In the genomic region with DNA sequence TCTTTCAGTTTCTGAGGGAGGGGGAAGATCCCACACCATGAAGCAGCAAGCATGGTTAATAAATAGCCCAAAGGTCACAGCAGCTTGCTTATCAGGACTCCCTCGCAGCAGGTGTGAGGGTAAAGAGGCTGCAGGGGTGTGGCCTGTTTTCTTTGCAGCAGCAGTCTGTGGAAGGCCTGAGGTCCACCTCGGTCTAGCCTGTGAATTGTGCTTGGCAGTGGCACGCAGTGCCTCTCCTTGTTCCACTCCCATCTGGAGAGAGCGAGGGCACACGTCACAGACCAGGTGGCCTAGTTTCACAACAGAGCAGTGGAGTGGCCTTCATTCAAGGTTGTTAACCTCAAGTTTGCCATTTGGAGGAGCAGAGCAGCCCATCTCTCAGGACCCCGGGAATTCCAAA, we compare ENCODE assay signal across 8 mouse cellular contexts. TPM values are rescaled to one million over a fixed set of nuclear protein-coding genes. Genes with fewer than 3 reads are reported as not detected.
A peak's percentile ranks its signal among the peaks of the same experiment; 100 is the strongest.
DNase-seq lines count a peak whose midpoint lies in the region; ATAC-seq and TF ChIP-seq lines count a peak whose summit lies in the region.

No protein-coding gene starts in this region.

- peak; percentile 73; the same call in 1 of the 2 replicates for ATAC-seq in lung, embryonic 15.5 days (ENCODE audit: borderline replicate concordance, extremely low read depth, low FRiP score, low TSS enrichment)

- no peak overlapping the region for H3K27ac ChIP-seq in kidney, adult 2 months (ENCODE audit: insufficient read depth, low read depth, low read length)
- no peak overlapping the region for H3K27ac ChIP-seq in lung, embryonic 15.5 days
- H3K27ac ChIP-seq in layer of hippocampus, adult 2 months, result no peak overlapping the region

- no peak overlapping the region for H3K4me2 ChIP-seq in lung, embryonic 15.5 days

- no peak for TF ChIP-seq CTCF in kidney, adult 2 months (conservative IDR thresholded peaks at IDR 0.05; ENCODE audit: insufficient read depth, insufficient read length, low read depth, low read length)
- TF ChIP-seq CTCF in layer of hippocampus, adult 2 months (conservative IDR thresholded peaks at IDR 0.05), result no peak

- no peak overlapping the region for H3K9ac ChIP-seq in lung, embryonic 15.5 days

- no peak for TF ChIP-seq POLR2A in kidney, adult 2 months (IDR thresholded peaks at IDR 0.05; ENCODE audit: low read depth, low read length)

- WGBS in kidney, adult 2 months, result 31% methylated on average over 6 of the region's 6 CpGs
- WGBS in lung, embryonic 15.5 days, result 36% methylated on average over 6 of the region's 6 CpGs

- H3K4me3 ChIP-seq in kidney, adult 2 months (ENCODE audit: insufficient read depth, low read depth, low read length), result no peak overlapping the region
- no peak overlapping the region for H3K4me3 ChIP-seq in lung, embryonic 15.5 days
- no peak overlapping the region for H3K4me3 ChIP-seq in layer of hippocampus, adult 2 months

- no peaks in the 10 kb centered on the region for H3K36me3 ChIP-seq in kidney, adult 2 months (ENCODE audit: control insufficient read depth, insufficient read depth, low read length)
- H3K36me3 ChIP-seq in lung, embryonic 15.5 days, result no peaks in the 10 kb centered on the region

- H3K9me3 ChIP-seq in lung, embryonic 15.5 days, result no peaks in the 10 kb centered on the region

- H3K27me3 ChIP-seq in kidney, adult 2 months (replicated peaks; ENCODE audit: control insufficient read depth, insufficient read depth, low read length), result no peaks in the 10 kb centered on the region
- H3K27me3 ChIP-seq in lung, embryonic 15.5 days, result no peaks in the 10 kb centered on the region; the same call in 1 of the 2 replicates

- DNase-seq in cerebellum, postnatal 25 days, result peak; percentile 25 to 33
- no peak for DNase-seq in cerebellum, adult 9-10 months
- DNase-seq in adrenal gland, postnatal 10 days, result peak; percentile 65
- DNase-seq in kidney, adult 2 months, result peak; percentile 83
- no peak for DNase-seq in layer of hippocampus, adult 2 months (ENCODE audit: low spot score in 2 of 2)
- DNase-seq in cerebellum, postnatal 4 days (ENCODE audit: low spot score in 2 of 2), result no peak
- DNase-seq in spleen, adult 12 weeks (ENCODE audit: low spot score), result no peak

- no peaks in the 10 kb centered on the region for H3K4me1 ChIP-seq in kidney, adult 2 months (ENCODE audit: control insufficient read depth, insufficient read depth, low read length)
- peaks cover 9% of the 10 kb centered on the region for H3K4me1 ChIP-seq in lung, embryonic 15.5 days

RNA-seq across cellular contexts. Expression of gene Adpgk, which starts 19.6 kb away (rescaled TPM):
- 10 to 100 TPM; 23.4 to 25.9 TPM for total RNA-seq in adrenal gland, postnatal 10 days (2021)
- polyA plus RNA-seq in kidney, adult 2 months (2012; rRNA removed), result 7.8 and 10.9 TPM in 2 replicates
- polyA plus RNA-seq in lung, embryonic 15.5 days (2015; fragmentation: Nextera tagmentation; extraction: Ambion mirVana), result 41.3 and 42.1 TPM in 2 replicates
- total RNA-seq in layer of hippocampus, adult 2 months (2021), result 10 to 100 TPM; 16.2 to 16.8 TPM

Comparison
In these comparisons a context has a peak if more than half of its experiments do, and no peak if none do; other contexts are left out.
1. DNase-seq: peak in cerebellum, postnatal 25 days (2 of 2), adrenal gland, postnatal 10 days (single experiment) and kidney, adult 2 months (single experiment); none in cerebellum, adult 9-10 months (single experiment), layer of hippocampus, adult 2 months (0 of 2), cerebellum, postnatal 4 days (0 of 2) and spleen, adult 12 weeks (single experiment).